Mouse (Mus musculus): ENCODE results near the gene St8sia1. TPM values are rescaled to one million over a fixed set of nuclear protein-coding genes. Genes with fewer than 3 reads are reported as not detected.
A peak's percentile ranks its signal among the peaks of the same experiment; 100 is the strongest.
"Not testable (repeated sequence)": the region's sequence is repeated elsewhere in the genome, so short reads cannot be mapped to it uniquely, and the experiment has no call there.

The St8sia1 gene
- 6.6 and 8.6 TPM in 2 replicates for polyA plus RNA-seq (2015; fragmentation: Nextera tagmentation; extraction: Ambion mirVana)

DNA sequence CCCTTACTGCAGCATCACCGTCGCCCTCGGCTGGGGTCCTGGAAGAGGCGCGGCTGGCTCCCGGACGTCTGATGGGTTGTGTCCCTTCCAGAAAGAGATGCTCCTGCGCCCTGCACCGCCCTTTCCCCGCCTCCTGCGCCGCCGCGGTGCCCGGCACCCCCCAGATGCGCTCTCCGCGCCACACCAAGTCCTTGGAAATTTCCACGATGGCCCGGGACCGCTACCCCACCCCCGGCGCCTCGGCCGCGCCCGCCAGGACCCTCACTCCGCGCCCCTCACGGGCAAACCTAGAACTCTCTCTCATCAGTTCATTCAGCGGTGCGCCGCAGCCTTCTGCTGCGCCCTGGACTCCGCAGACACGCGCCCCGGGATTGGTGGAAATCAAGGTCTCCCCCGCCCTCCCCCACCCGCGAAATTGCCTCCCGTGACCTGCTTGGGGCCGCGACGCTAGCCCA lies at the start of gene St8sia1:
TSS of gene St8sia1 (minus strand) at position 377 of the 455 bp plus-strand sequence.
- WGBS, result under 1% methylated on average over 45 of the region's 45 CpGs
- H3K4me2 ChIP-seq, result peak within 1 kb of the TSS; percentile 83
- H3K4me1 ChIP-seq, result peaks cover 34% of the 10 kb centered on the region
- peak within 1 kb of the TSS; percentile 98 for H3K27ac ChIP-seq (replicated peaks)
- H3K36me3 ChIP-seq, result no peaks in the 10 kb centered on the region
- no peaks in the 10 kb centered on the region for H3K27me3 ChIP-seq (replicated peaks)
- peak within 1 kb of the TSS; percentile 76 for H3K4me3 ChIP-seq (replicated peaks)
- peak; percentile 76 for ATAC-seq (ENCODE audit: low FRiP score)
- peak within 1 kb of the TSS; percentile 82 for H3K9ac ChIP-seq (replicated peaks)
- H3K9me3 ChIP-seq (replicated peaks), result no peaks in the 10 kb centered on the region

DNA sequence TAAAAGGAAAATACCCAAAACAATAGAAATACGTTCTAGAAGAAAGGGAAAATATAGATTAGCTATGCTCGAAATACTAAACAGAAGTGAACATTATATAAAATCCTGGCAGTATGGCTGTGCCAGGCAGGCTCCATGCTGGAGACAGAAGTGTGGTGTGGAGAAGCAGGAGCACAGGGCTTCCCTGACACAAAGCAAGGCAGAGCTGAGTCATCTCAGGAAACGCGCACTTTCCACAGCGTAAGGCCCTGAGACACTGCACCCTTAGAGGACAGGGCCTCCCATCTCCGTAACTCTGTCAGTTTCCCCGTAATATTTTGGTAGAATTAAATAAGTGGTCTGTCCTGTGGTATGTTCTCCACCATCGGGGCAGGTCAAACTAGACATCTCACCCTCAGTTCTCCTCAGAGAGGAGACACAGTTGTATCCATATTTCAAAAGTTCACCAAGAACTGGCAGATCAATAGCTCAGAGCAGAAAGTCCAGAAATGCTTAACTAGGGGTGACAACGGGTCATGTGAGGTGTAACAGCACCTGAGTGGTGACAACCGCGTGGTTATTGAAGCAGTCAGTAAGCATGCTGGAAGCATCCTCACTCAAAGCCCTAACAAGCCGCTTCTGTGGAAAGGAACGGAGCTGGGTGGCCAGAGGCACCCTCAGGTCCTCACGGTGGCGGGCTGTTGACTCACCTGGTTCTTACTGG lies 48.4 kb upstream of the St8sia1 start:
- 96% methylated on average over 15 of the region's 15 CpGs for whole genome bisulfite sequencing
- Histone ChIP-seq H3K4me2 (no peak overlapping the region), H3K9ac (replicated peaks) (no peak overlapping the region), H3K9me3 (replicated peaks) (no peaks in the 10 kb centered on the region), H3K27ac (replicated peaks) (no peak overlapping the region), H3K36me3 (peaks cover 48% of the 10 kb centered on the region), H3K4me3 (replicated peaks) (no peak overlapping the region), H3K4me1 (no peaks in the 10 kb centered on the region), H3K27me3 (replicated peaks) (no peaks in the 10 kb centered on the region)
- no peak for ATAC-seq (ENCODE audit: low FRiP score)

DNA sequence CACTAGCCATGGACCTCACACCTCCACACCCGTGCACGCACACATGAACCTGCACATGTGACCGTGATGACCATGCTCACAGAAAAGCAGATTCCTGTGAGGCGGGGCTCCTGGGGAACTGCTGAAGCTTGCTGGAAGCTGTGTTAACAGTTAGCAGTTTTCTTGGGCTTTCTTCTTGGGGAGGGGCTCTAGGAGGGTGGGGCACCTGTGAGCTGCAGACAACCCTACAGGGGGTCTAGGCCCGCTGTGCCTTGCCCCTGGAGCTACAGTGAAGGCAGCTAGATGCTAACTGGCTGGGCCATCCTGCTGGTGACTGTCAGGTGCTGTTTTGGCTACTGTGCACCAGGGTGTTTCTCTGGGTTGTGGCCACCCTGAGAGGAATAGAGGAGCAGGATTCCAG lies 44.6 kb upstream of the St8sia1 start:
- ATAC-seq (ENCODE audit: low FRiP score), result no peak
- Histone ChIP-seq H3K9me3 (replicated peaks) (no peaks in the 10 kb centered on the region), H3K27me3 (replicated peaks) (no peaks in the 10 kb centered on the region), H3K36me3 (peaks cover 35% of the 10 kb centered on the region), H3K4me1 (no peaks in the 10 kb centered on the region), H3K9ac (replicated peaks) (no peak overlapping the region), H3K27ac (replicated peaks) (no peak overlapping the region), H3K4me2 (no peak overlapping the region), H3K4me3 (replicated peaks) (no peak overlapping the region)
- 86% methylated on average over 5 of the region's 5 CpGs for WGBS

DNA sequence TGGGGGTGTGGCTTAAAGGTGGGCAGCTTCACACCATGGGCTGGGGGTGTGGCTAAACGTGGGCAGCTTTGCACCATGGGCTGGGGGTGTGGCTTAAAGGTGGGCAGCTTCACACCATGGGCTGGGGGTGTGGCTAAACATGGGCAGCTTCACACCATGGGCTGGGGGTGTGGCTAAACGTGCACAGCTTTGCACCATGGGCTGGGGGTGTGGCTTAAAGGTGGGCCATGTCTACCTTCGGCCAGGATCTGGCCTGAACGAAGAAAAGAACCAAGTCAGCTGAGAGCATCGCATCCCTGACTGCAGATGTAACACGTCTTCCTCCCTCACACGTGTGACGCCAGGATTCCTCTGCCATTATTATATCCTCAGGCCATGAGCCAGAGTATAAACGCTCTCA lies 41.0 kb upstream of the St8sia1 start:
- not testable (repeated sequence) for H3K4me3 ChIP-seq (replicated peaks); ATAC-seq (ENCODE audit: low FRiP score); H3K27me3 ChIP-seq (replicated peaks); H3K4me1 ChIP-seq; H3K27ac ChIP-seq (replicated peaks); H3K4me2 ChIP-seq; H3K9me3 ChIP-seq (replicated peaks); H3K9ac ChIP-seq (replicated peaks)
- WGBS, result 91% methylated on average over 9 of the region's 9 CpGs
- H3K36me3 ChIP-seq, result peaks cover 12% of the 10 kb centered on the region

DNA sequence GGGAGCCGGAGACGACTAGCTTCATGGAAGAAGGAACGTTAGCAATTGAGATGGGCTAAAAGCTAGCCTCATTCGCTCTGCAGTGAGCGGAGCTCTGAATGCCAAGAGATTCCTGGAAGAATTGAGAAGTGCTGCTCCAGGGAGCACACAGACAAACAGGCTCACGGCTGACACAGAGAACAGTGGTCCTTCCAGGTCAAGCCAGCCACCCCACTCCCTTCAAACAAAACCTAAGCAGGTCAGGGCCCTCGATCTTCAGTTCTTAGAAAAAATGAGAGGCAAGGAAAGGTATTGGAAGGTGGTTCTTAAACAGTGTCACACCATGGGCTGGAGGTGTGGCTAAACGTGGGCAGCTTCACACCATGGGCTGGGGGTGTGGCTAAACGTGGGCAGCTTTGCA lies 40.5 kb upstream of the St8sia1 start:
- Histone ChIP-seq H3K27me3 (replicated peaks) (no peaks in the 10 kb centered on the region), H3K36me3 (peaks cover 9% of the 10 kb centered on the region), H3K4me3 (replicated peaks) (no peak overlapping the region), H3K27ac (replicated peaks) (no peak overlapping the region), H3K4me1 (no peaks in the 10 kb centered on the region), H3K9me3 (replicated peaks) (no peaks in the 10 kb centered on the region), H3K4me2 (no peak overlapping the region), H3K9ac (replicated peaks) (no peak overlapping the region)
- ATAC-seq (ENCODE audit: low FRiP score), result no peak
- WGBS, result 78% methylated on average over 9 of the region's 9 CpGs

DNA sequence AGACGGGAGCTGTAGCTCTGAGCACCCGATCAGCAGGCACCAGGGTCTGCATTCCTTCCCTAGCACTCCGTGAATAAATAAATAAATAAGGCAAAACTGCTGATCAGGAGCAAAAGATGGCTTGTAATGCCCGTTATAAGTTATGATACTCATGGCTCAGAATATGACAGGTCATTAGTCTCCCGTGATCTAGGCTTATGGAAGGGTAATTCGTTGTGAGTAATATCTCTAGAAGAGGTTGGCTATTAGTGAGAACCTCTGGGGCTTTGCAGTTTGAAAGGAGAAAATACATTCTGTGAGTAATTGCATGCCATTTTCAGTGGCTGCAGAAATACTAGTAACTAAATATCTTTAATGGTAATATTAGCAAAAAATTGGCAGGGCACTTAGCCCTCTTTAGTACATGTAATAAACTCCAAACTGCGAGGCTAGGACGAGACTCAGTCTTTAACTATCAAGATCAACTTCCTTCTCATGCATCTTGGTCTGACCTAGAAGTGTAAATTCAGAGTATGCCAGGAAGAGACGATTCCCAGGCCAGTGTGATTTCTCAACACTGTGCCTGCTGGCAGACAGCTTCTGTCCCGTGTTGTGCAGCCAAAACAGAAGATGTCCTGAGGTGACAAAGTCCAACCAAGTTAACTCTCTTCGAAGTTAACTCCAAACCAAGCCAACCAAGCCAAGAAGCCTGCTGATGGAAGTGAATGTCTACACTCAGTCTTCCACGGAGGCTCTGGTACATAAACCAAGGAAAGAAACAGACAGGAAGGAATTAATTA lies 34.2 kb upstream of the St8sia1 start:
- no peak overlapping the region for H3K27ac ChIP-seq (replicated peaks)
- no peaks in the 10 kb centered on the region for H3K27me3 ChIP-seq (replicated peaks)
- no peak overlapping the region for H3K4me3 ChIP-seq (replicated peaks)
- H3K9ac ChIP-seq (replicated peaks), result no peak overlapping the region
- no peaks in the 10 kb centered on the region for H3K9me3 ChIP-seq (replicated peaks)
- no peaks in the 10 kb centered on the region for H3K36me3 ChIP-seq
- no peak overlapping the region for H3K4me2 ChIP-seq
- WGBS, result 54% methylated on average over 12 of the region's 12 CpGs
- no peak; the same call in 1 of the 2 replicates for ATAC-seq (ENCODE audit: low FRiP score)
- peaks cover 20% of the 10 kb centered on the region for H3K4me1 ChIP-seq

DNA sequence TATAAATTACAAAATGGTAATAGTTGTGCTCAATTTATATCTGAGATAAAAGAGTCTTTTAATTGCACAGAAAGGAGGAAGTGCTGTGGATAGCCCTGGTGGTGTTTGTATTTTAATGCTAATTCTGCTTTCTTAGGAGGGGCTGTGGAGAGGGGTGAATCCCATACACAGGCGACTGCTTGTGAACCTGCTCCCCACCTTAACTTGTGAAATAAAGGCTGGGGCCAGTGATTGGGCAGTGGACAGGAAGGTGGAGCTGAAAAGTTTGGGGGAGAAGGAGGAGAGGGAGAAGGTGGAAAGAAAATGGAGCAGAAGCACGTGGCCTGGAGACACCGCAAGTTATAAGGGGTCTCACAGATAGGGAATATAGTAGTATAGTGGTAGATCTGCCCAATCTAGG lies 32.6 kb upstream of the St8sia1 start:
- no peak overlapping the region for H3K9ac ChIP-seq (replicated peaks)
- H3K9me3 ChIP-seq (replicated peaks), result no peaks in the 10 kb centered on the region
- H3K27me3 ChIP-seq (replicated peaks), result no peaks in the 10 kb centered on the region
- no peak for ATAC-seq (ENCODE audit: low FRiP score)
- no peaks in the 10 kb centered on the region for H3K36me3 ChIP-seq
- no peak overlapping the region for H3K4me2 ChIP-seq
- 75% methylated on average over 3 of the region's 3 CpGs for WGBS
- H3K4me3 ChIP-seq (replicated peaks), result no peak overlapping the region
- H3K27ac ChIP-seq (replicated peaks), result no peak overlapping the region
- peaks cover 30% of the 10 kb centered on the region for H3K4me1 ChIP-seq

DNA sequence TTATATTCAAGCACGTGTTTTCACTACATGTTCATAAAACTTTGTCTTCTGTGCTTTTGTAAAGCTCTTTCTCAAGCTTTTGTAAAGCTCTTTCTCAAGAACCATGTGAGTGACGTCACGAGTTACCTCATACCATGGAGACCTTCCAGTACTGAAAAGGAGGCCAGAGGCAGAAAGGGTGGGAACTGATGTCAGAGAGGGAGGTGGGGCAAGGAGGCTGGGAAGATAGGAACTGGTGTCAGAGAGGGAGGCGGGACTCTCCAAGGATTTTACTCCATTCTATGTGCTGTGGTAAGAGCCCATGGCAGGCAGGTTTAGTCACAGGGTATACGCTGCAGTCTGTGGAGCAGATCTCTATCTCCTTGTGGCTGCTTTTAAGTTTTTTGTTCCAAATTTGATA lies 31.3 kb upstream of the St8sia1 start:
- 72% methylated on average over 5 of the region's 5 CpGs for WGBS
- no peaks in the 10 kb centered on the region for H3K9me3 ChIP-seq (replicated peaks)

DNA sequence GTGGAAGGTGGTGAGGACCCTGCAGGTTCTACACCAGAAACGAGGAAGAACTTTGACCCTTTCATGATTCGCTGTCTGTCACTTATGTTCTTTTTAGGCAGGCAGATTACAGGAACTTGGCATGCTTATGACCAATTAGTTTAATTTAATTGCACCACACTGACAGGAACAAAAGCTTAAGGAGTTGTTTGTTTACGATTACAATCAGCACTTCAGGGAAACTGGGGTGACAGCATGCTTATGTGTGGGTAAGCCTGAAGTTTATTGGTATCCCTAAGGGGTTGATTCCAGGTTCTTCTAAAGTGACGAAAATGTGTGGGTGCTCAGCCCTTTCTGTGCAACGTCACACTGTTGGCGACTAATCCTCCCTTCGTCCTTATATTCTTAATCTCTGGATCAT lies 30.6 kb upstream of the St8sia1 start:
- no peak overlapping the region for H3K9ac ChIP-seq (replicated peaks)
- H3K4me3 ChIP-seq (replicated peaks), result no peak overlapping the region
- H3K27me3 ChIP-seq (replicated peaks), result no peaks in the 10 kb centered on the region
- no peak for ATAC-seq (ENCODE audit: low FRiP score)
- no peak overlapping the region for H3K4me2 ChIP-seq
- no peak overlapping the region for H3K27ac ChIP-seq (replicated peaks)
- peaks cover 39% of the 10 kb centered on the region for H3K4me1 ChIP-seq
- H3K9me3 ChIP-seq (replicated peaks), result no peaks in the 10 kb centered on the region
- no peaks in the 10 kb centered on the region for H3K36me3 ChIP-seq
- WGBS, result 47% methylated on average over 7 of the region's 7 CpGs

More for the DNA sequence above, 31.3 kb upstream of the St8sia1 start:
- Histone ChIP-seq H3K36me3 (no peaks in the 10 kb centered on the region), H3K4me2 (no peak overlapping the region), H3K27ac (replicated peaks) (no peak overlapping the region), H3K9ac (replicated peaks) (no peak overlapping the region), H3K4me1 (peaks cover 39% of the 10 kb centered on the region), H3K27me3 (replicated peaks) (no peaks in the 10 kb centered on the region), H3K4me3 (replicated peaks) (no peak overlapping the region)
- ATAC-seq (ENCODE audit: low FRiP score), result no peak

DNA sequence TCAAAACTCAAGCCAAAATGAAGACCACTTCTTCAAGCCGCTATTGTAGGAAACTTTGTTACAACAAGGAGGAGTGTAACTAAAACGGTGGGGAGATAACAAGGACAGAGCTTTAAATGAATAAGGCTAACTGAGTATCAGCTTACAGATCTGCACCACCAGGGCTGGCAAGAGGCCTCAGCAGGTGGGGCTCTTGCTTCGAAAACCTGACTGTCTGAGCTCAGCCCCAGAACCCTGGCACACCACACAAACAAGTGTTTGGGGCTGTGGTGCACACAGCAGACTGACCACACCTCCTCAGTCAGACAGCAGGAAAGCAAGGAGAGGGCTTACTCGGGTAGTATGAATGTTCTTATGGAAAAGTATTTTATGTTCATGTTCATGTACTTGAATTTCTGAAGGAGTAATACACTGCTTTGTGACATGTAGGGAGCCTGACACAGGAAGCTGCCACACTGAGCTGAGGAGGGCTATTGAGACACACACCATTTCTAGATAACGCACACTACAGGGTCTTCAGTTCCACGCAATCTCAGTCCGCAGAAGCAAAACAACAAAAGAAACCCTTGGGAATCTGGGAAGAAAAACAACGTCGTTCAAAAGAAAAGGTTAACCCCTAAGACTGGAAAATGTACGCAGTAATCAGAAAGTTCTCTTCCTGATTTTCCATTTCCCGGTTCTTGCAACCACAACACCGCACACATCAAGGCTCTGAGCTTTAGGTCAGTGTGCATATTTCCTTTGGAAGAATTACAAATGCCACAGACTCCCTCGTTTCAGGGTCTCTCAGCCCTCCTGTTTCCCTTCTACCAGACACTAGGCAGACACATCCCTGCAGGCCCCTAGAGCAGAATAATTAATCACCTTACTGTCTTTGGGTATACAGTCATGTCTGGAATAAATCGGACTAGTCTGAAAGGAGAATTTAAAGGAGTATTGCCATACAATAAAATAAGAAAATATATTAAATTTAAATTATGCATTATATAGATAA lies 29.8 kb upstream of the St8sia1 start:
- Histone ChIP-seq H3K36me3 (no peaks in the 10 kb centered on the region), H3K27me3 (replicated peaks) (no peaks in the 10 kb centered on the region), H3K4me2 (no peak overlapping the region), H3K4me1 (peaks cover 39% of the 10 kb centered on the region), H3K9me3 (replicated peaks) (no peaks in the 10 kb centered on the region), H3K4me3 (replicated peaks) (no peak overlapping the region), H3K27ac (replicated peaks) (0 out of 2 replicates have a peak overlapping the region, but pooled peaks have one; percentile 42), H3K9ac (replicated peaks) (no peak overlapping the region)
- 0 out of 2 replicates have a peak, but pooled peaks have one; percentile 32 for ATAC-seq (ENCODE audit: low FRiP score)
- 23% methylated on average over 14 of the region's 14 CpGs for WGBS

DNA sequence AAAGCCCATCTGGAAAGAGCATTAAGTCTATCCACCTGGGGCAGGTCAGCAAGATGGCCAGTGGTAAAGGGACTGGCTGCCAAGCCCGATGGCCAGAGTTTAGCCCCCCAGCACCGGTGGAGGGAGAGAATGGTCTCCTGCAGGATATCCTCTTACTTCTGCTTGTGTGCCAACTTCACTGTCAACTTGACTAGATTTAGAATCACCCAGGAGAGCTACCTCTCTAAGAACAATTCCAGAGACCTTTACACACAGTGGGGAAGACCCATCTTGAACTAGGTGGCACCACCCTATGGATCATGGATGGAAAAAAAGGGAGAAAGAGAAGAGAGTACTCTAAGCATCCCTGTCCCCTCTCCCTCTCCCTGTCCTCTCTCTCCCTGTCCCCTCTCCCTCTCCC lies 28.7 kb upstream of the St8sia1 start:
- 85% methylated on average over 2 of the region's 2 CpGs for WGBS
- H3K4me2 ChIP-seq, result no peak overlapping the region
- no peak overlapping the region for H3K9ac ChIP-seq (replicated peaks)
- H3K4me1 ChIP-seq, result peaks cover 33% of the 10 kb centered on the region
- H3K27me3 ChIP-seq (replicated peaks), result no peaks in the 10 kb centered on the region
- H3K36me3 ChIP-seq, result no peaks in the 10 kb centered on the region
- no peak for ATAC-seq (ENCODE audit: low FRiP score)
- no peak overlapping the region for H3K4me3 ChIP-seq (replicated peaks)
- H3K9me3 ChIP-seq (replicated peaks), result no peaks in the 10 kb centered on the region
- no peak overlapping the region for H3K27ac ChIP-seq (replicated peaks)

All from neural tube, embryonic 15.5 days (tissue).